Comparison of ENCODE assay signal across 13 mouse cellular contexts in the genomic region with DNA sequence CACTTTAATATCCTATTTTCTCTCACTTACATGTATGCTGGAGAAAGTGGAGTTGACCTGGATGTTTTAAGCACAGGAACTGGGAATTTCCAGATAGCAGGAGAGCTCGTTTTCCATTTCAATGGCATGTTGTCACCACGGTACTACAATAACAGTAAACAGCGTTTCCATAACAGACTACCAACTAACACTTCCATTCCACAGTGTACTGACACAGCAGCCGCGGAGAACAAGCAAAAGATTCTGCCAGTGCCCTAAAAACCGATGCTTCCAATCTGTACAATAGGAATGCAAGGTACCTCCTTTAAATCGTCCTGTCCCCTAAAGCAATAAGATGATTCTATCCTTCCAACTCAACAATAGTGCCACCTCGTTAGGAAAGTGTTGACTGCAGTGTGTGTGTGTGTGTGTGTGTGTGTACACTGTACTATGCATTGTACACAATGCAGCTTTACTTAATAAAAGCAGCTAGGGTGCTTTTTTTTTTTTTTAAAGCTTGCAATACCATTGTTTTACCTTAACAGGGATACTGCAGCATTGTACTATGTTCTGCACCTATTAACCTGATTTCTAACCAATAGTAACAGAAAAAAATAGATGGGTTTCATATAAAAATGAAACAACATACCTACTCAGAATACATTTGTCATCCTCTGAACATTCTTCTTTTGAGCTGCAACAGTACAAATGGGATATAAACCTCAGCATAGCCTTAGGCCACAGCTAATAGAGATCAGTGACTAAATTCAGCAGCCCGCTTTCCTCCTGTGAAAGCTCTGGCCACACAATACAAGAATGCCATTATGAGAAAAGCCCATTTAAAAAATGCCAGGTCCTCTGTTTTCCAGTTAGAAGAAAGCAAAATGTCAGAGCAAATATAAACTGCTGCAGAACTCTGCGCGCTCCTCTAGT.
DNase-seq lines count a peak whose midpoint lies in the region; ATAC-seq and TF ChIP-seq lines count a peak whose summit lies in the region.
"Had no signal": no experiment of that assay in that cellular context is flagged by ENCODE, and none has a peak within 500 bp of the region (broad histone marks: within the 10 kb centered on the region; RNA-seq: fewer than 3 reads in every experiment).

No protein-coding gene starts in this region.

- no peak for TF ChIP-seq POLR2A in cerebellum, adult 2 months (IDR thresholded peaks at IDR 0.05; ENCODE audit: borderline replicate concordance, insufficient read depth, low read length)

- DNase-seq in cerebellum, adult 2 months = peak in 1 of 2 experiments; percentile 1
- peak; percentile 3 for DNase-seq in layer of hippocampus, adult 11-12 months (ENCODE audit: low spot score)
- DNase-seq in layer of hippocampus, postnatal 25 days (ENCODE audit: extremely low spot score in 1 of 2, low spot score in 1 of 2) = no peak
- no peak for DNase-seq in adrenal gland, adult 8-10 months
- DNase-seq: adrenal gland, postnatal 25 days; gastrocnemius, postnatal 14 days; kidney, adult 8-10 months had no signal

- H3K9ac ChIP-seq in hindbrain, embryonic 13.5 days = peak overlapping the region; percentile 66
- peak overlapping the region; percentile 52; the same call in 1 of the 2 replicates for H3K9ac ChIP-seq in neural tube, embryonic 14.5 days (replicated peaks; ENCODE audit: low read depth, low read length)
- H3K9ac ChIP-seq in liver, embryonic 12.5 days = no peak overlapping the region

- no peaks in the 10 kb centered on the region for H3K9me3 ChIP-seq in hindbrain, embryonic 13.5 days
- no peaks in the 10 kb centered on the region for H3K9me3 ChIP-seq in neural tube, embryonic 14.5 days (ENCODE audit: control insufficient read depth, low read length)
- no peaks in the 10 kb centered on the region for H3K9me3 ChIP-seq in liver, embryonic 12.5 days (replicated peaks)
- H3K9me3 ChIP-seq: G1E; megakaryocyte, embryonic 14.5 days had no signal

- peak overlapping the region; percentile 21 for H3K4me3 ChIP-seq in cerebellum, adult 2 months (replicated peaks; ENCODE audit: insufficient read depth, low read depth, low read length)
- H3K4me3 ChIP-seq in hindbrain, embryonic 13.5 days = peak overlapping the region; percentile 34
- peak overlapping the region; percentile 32 for H3K4me3 ChIP-seq in neural tube, embryonic 14.5 days (ENCODE audit: low read depth, low read length)
- no peak overlapping the region for H3K4me3 ChIP-seq in liver, embryonic 12.5 days
- H3K4me3 ChIP-seq: megakaryocyte, embryonic 14.5 days had no signal

- WGBS in cerebellum, adult 2 months = 53% methylated on average over 11 of the region's 11 CpGs
- WGBS in hindbrain, embryonic 13.5 days = 44% methylated on average over 11 of the region's 11 CpGs
- 25% methylated on average over 11 of the region's 11 CpGs for WGBS in neural tube, embryonic 14.5 days
- 55% methylated on average over 11 of the region's 11 CpGs for WGBS in liver, embryonic 12.5 days (ENCODE audit: insufficient replicate concordance)

- no peak for ATAC-seq in cerebellum, adult (ENCODE audit: insufficient number of reproducible peaks, low FRiP score, low TSS enrichment)
- ATAC-seq in hindbrain, embryonic 13.5 days (ENCODE audit: low FRiP score) = peak; percentile 81
- ATAC-seq in neural tube, embryonic 14.5 days (ENCODE audit: low read depth) = peak; percentile 71
- ATAC-seq in liver, embryonic 12.5 days = no peak

- peak overlapping the region; percentile 51 for H3K4me2 ChIP-seq in hindbrain, embryonic 13.5 days
- peak overlapping the region; percentile 43 for H3K4me2 ChIP-seq in neural tube, embryonic 14.5 days (ENCODE audit: low read depth, low read length)
- no peak overlapping the region for H3K4me2 ChIP-seq in liver, embryonic 12.5 days

- no peaks in the 10 kb centered on the region for H3K27me3 ChIP-seq in cerebellum, adult 2 months (ENCODE audit: control insufficient read depth, insufficient read depth, low read length)
- H3K27me3 ChIP-seq in hindbrain, embryonic 13.5 days = no peaks in the 10 kb centered on the region
- H3K27me3 ChIP-seq in neural tube, embryonic 14.5 days (ENCODE audit: control insufficient read depth, insufficient read depth, low read length) = no peaks in the 10 kb centered on the region
- no peaks in the 10 kb centered on the region for H3K27me3 ChIP-seq in liver, embryonic 12.5 days (replicated peaks)
- H3K27me3 ChIP-seq: megakaryocyte, embryonic 14.5 days had no signal

- H3K4me1 ChIP-seq in cerebellum, adult 2 months (ENCODE audit: control insufficient read depth, insufficient read depth, low read length) = no peaks in the 10 kb centered on the region
- no peaks in the 10 kb centered on the region for H3K4me1 ChIP-seq in hindbrain, embryonic 13.5 days (replicated peaks)
- H3K4me1 ChIP-seq in neural tube, embryonic 14.5 days (ENCODE audit: control insufficient read depth, insufficient read depth, low read length) = 0 out of 2 replicates have a peak, but pooled peaks cover 2% of the 10 kb centered on the region
- no peaks in the 10 kb centered on the region for H3K4me1 ChIP-seq in liver, embryonic 12.5 days
- H3K4me1 ChIP-seq: megakaryocyte, embryonic 14.5 days had no signal

- no peak overlapping the region for H3K27ac ChIP-seq in cerebellum, adult 2 months (ENCODE audit: insufficient read depth, low read length)
- H3K27ac ChIP-seq in hindbrain, embryonic 13.5 days = peak overlapping the region; percentile 80
- peak overlapping the region; percentile 76 for H3K27ac ChIP-seq in neural tube, embryonic 14.5 days (ENCODE audit: low read depth, low read length)
- H3K27ac ChIP-seq in liver, embryonic 12.5 days = no peak overlapping the region

- TF ChIP-seq CTCF in cerebellum, adult 2 months (IDR thresholded peaks at IDR 0.05; ENCODE audit: borderline replicate concordance, insufficient read depth, low read depth, low read length) = no peak

- H3K36me3 ChIP-seq in hindbrain, embryonic 13.5 days = no peaks in the 10 kb centered on the region
- H3K36me3 ChIP-seq in neural tube, embryonic 14.5 days (ENCODE audit: control insufficient read depth, insufficient read depth, low read length) = no peaks in the 10 kb centered on the region
- H3K36me3 ChIP-seq in liver, embryonic 12.5 days = no peaks in the 10 kb centered on the region
- H3K36me3 ChIP-seq: G1E had no signal

Comparison
In these comparisons a context has a peak if more than half of its experiments do, and no peak if none do; other contexts are left out.
1. H3K27ac ChIP-seq: peak in hindbrain, embryonic 13.5 days (single experiment) and neural tube, embryonic 14.5 days (single experiment); none in cerebellum, adult 2 months (single experiment) and liver, embryonic 12.5 days (single experiment).
2. ATAC-seq: peak in hindbrain, embryonic 13.5 days (single experiment) and neural tube, embryonic 14.5 days (single experiment); none in cerebellum, adult (single experiment) and liver, embryonic 12.5 days (single experiment).